Mouse (Mus musculus): Measurements from ENCODE around the gene Vmn2r91.
"Not testable (repeated sequence)": the region's sequence is repeated elsewhere in the genome, so short reads cannot be mapped to it uniquely, and the experiment has no call there.

The Vmn2r91 gene

DNA sequence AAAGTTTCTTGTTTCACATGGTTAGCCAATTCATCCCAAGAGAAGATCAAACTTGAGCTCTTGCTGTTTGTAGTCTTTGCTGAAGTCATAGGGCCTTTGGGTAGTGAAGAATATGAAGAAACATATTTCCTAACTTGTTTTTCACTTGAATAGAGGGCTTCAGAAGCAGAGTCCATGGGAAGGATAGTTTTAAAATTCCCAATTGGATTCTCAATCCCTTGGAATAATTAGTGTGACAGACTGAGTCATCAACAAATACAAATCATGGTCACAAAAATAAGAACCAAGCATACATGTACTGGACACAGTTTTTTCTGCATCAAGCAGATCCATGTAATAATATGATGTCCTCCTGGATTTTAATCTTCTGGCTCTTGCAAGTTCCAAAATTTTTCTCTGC is at the start of gene Vmn2r91:
TSS of gene Vmn2r91 (plus strand) at position 301 of the 400 bp plus-strand sequence.
- DNase-seq (ENCODE audit: low read depth, low spot score) = not testable (repeated sequence)

DNA sequence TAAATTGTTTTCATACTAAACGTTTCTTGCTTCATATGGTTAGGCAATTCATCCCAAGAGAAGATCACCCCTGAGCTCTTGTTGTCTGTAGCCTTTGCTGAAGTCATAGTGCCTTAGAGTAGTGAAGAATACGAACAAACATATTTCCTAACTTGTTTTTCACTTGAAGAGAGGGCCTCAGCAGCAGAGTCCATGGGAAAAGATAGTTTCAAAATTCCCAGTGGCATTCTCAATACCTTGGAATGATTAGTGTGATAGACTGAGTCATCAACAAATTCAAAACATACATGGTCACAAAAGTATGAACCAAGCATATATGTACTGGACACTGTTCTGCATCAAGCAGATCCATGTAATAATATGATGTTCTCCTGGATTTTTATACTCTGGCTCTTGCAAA is 35.7 kb upstream of the Vmn2r91 start, which contains the start of gene Vmn2r124:
TSS of gene Vmn2r124 (plus strand) at position 301 of the 400 bp plus-strand sequence.
- DNase-seq (ENCODE audit: low read depth, low spot score) = no peak

DNA sequence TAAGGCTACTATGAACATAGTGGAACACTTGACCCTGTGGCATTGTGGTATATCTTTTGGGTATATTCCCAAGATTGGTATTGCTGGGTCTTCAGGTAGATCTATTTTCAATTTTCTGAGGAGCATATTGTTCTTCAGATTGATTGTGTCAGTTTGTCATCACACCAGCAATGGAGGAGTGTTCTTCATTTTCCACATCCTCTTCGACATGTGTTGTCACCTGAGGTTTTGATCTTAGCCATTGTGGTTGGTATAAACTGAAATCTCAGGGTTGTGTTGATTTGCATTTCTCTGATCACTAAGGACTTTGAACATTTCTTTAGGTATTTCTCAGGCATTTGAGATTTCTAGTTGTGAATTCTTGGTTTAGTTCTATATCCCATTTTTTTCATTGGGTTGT is 10.8 kb downstream of the Vmn2r91 start:
- DNase-seq (ENCODE audit: low read depth, low spot score) = not testable (repeated sequence)

DNA sequence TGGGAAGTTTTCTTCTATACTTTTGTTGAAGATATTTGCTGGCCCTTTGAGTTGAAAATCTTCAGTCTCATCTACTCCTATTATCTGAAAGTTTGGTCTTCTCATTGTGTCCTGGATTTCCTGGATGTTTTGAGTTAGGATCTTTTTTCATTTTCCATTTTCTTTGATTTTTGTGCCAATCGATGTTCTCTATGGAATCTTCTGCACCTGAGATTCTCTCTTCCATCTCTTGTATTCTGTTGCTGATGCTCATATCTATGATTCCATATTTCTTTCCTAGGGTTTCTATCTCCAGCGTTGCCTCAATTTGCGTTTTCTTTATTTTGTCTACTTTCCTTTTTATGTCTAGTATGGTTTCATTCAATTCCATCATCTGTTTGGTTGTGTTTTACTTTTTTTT is 17.4 kb downstream of the Vmn2r91 start:
- DNase-seq (ENCODE audit: low read depth, low spot score) = not testable (repeated sequence)

DNA sequence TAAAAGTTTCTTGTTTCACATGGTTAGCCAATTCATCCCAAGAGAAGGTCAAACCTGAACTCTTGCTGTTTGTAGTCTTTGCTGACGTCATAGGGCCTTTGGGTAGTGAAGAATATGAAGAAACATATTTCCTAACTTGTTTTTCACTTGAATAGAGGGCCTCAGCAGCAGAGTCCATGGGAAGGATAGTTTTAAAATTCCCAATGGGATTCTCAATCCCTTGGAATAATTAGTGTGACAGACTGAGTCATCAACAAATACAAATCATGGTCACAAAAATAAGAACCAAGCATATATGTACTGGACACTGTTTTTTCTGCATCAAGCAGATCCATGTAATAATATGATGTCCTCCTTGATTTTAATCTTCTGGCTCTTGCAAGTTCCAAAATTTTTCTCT is 66.8 kb downstream of the Vmn2r91 start, which contains the start of gene Vmn2r92:
TSS of gene Vmn2r92 (plus strand) at position 301 of the 400 bp plus-strand sequence.
- not testable (repeated sequence) for DNase-seq (ENCODE audit: low read depth, low spot score)

DNA sequence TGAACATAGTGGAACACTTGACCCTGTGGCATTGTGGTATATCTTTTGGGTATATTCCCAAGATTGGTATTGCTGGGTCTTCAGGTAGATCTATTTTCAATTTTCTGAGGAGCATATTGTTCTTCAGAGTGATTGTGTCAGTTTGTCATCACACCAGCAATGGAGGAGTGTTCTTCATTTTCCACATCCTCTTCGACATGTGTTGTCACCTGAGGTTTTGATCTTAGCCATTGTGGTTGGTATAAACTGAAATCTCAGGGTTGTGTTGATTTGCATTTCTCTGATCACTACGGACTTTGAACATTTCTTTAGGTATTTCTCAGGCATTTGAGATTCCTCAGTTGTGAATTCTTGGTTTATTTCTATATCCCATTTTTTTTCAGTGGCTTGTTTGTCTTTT is 76.4 kb downstream of the Vmn2r91 start:
- DNase-seq (ENCODE audit: low read depth, low spot score) = not testable (repeated sequence)

All from mesoderm, embryonic 11.5 days (tissue).